Mouse (Mus musculus) heart, postnatal 14 days (tissue): Measurements from ENCODE around the gene Furin. TPM values are rescaled to one million over a fixed set of nuclear protein-coding genes. Genes with fewer than 3 reads are reported as not detected.
A peak's percentile ranks its signal among the peaks of the same experiment; 100 is the strongest.

Experiments used
- DNase-seq, 2 experiments: peaks; one replicate each; pipeline ENCODE4 v3.0.0; 2021 to 2022
- intact Hi-C: fragments of 180-260 bp; cut with DNase I; formaldehyde crosslinking; loops from one replicate; pipeline ENCODE4 v1.15.1; 2025
- total RNA-seq, 2 experiments: library from RNA; stranded (reverse); gene quantifications; 2 replicates each; pipeline ENCODE4 v1.2.3; 2021

Furin gene
- total RNA-seq, 2 experiments from 2014 or later = 115 to 127 TPM

DNA sequence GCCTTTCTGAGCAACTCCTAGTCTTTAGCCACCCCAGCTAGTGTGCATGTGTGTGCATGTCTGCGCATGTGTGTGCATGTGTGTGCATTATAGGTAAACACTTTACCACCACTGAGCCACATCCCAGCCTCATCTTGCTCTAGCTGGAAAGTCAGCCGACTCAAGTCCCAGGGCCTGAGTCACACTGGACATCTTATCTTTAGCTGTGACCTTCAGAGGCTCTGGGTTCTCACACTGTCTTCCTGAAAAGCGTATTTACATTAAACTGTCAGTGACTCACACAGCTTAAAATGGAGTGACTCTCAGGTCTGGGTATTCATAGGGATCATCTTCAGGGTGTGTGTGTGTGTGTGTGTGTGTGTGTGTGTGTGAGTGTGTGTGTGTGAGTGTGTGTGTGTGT, 30.4 kb upstream of the Furin start:
- intact Hi-C loops = no loop called here
- DNase-seq = no peak

DNA sequence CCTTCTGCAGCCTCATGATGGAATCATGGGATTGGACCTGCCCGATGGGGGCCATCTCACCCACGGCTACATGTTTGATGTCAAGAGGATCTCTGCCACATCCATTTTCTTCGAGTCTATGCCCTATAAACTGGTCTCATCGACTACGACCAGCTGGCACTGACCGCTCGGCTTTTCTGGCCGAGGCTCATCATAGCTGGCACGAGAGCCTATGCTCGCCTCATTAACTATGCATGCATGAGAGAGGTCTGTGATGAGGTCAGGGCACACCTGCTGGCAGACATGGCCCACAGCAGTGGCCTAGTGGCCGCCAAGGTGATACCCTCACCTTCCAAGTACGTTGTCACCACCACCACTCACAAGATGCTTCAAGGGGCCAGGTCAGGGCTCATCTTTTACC, 24.4 kb upstream of the Furin start:
- intact Hi-C loops = no loop called here
- DNase-seq = no peak

DNA sequence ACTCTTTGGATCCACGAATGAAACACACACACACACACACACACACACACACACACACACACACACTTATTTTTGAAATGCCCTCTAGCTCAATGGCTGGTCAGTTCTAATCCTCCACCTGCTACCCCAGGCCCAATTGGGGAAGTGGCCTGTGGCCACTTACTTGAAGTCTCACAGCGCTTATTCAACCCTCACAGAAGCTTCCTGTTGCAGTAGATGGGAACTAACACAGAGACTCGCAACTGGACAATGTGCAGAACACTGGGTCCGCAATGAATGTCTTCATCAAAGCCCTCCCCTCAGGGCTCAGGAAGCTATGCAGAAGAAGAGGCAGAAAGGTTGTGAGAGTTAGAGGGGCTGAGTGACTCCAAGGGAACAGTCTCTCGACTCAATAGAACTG, 22.5 kb upstream of the Furin start:
- DNase-seq = no peak
- intact Hi-C loops = no loop called here

DNA sequence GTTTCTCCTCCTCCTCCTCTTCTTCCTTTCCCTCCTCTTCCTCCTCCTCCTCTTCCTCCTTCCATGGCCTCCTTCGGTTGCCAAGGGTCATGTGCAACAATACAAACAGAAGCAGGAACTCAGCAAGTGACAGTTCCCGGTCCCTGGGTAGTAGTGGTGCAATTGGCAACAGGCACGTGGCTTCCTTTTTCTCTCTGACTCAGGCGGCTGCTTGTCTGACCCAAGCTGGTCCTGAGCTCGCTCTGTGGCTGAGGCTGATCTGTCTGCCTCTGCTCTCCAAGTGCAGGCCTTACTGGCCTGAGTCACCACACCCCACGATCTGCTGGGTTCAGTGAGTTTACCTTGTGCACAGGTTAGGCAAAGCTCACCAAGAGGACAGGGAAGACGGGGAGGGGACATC, 21.1 kb upstream of the Furin start:
- intact Hi-C loops = no loop called here
- DNase-seq = no peak

DNA sequence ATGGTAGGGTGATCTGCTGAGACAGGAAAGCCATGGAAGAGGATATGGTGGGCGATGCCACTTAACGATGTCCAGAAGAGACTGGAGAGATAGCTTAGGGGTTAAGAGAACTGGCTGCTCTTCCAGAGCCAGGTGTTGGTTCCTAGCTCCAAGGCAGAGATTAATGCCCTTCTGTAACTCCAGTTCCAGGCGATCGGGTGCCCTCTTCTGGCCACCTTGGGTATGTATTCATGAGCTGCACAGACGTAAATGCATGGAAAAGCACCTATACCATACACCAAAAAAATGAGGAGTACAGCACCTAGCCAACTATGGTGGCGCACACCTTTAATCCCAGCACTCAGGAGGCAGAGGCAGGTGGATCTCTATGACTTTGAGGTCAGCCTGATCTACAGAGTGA, 19.5 kb upstream of the Furin start:
- DNase-seq = no peak
- intact Hi-C loops = loop anchor here (2.0 kb wide), 1 partner anchor 18 kb away; no protein-coding TSS in a partner anchor

DNA sequence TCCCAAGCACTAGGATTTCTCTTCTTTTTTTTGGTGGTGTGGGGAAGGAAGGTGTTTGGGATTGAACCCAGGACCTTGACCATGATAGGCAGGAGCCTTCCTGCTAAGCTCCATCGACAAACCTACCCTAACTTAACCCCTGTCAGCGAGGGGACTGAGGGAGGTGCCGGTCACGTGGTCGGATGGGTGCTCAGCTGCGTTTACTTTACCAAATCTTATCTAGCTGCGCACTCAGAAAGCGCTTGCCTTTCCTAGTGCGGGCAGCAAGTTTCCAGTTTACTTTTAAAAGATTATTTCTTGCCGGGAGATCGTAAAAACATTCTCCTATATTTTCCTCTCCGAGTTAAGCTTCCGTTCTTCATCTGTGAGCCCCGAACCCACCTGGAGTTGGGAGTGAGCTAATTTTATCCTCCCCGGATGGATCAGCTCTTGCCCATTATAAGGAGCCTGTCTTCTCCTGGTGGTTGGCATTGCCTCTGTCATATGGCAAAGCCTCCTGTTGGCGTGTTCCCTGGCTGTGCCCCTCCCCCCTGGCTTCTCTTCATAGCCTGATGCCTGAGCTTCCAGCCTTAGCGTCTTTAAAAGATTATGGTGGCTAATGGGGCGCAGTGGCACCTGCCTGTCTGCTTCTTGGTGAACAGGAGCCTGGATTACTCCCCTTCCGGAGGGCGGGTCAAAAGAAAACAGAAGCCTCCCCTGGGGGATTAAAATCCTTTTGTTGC, 17.7 kb upstream of the Furin start:
- peak; percentile 48 to 60 for DNase-seq
- intact Hi-C loops = no loop called here

DNA sequence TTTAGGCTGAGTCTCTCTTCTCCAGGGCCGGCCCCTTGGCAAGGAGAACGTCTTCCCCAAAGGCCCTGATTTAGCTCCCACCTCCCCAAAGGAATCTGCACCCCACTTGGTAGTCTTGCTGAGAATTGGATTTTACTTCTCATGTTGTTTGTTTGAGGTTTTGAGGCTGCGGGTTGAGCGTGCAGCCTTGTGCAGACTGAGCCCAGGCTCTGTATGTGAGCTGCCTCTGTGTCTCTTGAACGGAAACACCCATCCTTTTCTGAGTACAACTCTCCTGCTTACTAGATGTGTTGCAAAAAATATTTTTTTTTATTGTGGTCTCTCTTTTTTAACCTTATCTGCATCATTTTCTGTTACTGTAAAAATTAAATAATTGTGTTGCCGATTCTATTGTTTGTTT, 16.3 kb upstream of the Furin start:
- intact Hi-C loops = no loop called here
- no peak for DNase-seq

DNA sequence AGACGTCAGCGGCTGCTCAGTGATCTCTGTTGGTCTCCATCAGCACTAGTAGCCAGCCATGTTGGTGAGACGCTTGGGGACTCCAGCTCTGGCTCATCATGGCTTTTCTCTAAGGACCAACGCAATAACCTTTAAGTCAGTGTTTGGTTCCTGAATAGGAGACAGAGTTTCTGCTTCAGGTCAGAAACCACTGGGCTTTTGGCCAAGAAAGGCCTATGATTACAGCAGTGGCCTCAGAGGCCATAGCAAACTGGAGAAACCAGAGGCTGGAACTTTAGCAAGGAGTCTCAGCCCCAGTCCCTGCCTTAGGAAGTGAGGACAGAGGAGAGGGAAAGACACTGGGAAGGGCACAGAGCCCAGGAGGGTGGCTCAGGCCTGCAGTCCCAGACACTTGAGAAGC, 15.3 kb upstream of the Furin start:
- peak in 1 of 2 experiments; percentile 27 for DNase-seq
- intact Hi-C loops = no loop called here

DNA sequence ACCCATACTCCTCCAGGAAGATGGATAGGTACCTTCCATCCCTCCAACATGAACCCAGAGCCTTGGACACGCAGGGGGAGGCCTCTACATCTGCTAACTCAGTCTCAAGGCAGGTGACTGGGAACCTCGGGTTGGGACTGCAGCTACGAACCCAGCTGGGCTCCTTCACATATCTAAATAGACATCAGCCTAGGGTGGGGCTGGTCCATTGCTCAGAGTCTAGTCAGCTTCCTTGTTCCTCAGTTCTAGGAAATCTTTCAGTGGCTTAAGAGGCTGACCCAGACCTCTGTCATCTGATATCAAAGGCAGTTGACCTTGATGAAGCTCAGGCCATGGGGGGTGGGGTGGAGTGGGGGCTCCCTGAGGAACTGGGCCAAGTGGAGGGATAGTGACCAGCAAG, 14.0 kb upstream of the Furin start:
- DNase-seq = no peak
- intact Hi-C loops = no loop called here

DNA sequence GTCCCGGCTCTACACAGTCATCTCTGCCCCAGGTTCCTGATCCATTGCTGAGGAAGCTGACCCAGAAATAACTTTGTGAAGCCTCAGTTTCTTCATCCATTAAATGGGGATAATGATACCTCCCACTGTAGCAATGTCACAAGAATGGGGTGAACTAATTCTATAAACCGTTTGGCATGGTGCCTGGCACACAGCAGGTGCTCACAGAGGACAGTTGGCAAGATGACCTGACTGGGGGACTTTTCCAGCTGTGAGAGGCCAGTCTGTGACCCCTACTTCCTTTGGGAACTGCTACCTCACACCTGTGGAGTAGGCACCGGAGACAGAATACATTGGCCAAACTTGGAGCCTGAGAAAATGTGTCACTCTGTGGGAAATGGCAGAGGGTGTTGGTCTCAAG, 12.8 kb upstream of the Furin start:
- intact Hi-C loops = no loop called here
- no peak for DNase-seq

DNA sequence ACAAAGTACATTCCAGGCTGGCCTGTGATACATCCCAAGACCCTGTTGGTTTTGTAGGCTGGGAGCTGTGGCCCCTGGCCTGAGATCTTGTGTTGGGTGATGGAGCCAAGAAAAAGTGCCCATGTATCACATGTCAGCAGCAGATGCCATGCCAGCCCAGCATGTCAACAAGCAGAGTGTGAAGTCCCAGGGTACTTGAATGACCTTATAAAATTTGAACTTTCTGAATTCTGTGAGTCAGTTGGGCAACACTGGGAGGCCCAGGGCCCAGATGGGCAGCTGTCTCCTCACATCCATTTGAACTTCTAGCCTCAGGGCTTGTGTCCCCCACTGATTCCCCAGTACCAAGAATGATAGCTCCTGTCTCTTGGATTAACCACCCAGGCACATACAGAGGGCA, 12.4 kb upstream of the Furin start:
- intact Hi-C loops = no loop called here

DNA sequence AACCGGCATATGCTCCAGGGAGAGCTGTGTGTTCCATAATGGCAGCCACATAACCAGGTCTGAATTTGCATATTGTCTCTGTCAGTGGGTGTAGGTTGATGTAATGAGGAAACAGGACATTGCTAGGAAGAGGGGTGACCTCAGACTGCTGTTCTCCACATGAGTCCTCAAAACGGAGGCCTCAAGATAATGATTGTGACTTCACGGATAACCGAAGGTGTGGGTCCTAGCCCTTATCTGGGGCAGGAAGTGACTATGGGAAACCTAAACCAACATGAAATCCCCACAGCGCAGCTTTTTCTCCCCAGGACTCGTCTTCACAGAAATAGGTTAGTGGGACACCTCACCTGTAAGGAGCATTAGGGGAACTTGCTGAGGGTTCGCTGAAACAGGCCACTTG, 11.7 kb upstream of the Furin start:
- DNase-seq = no peak

More for the DNA sequence above, 12.4 kb upstream of the Furin start:
- no peak for DNase-seq

DNA sequence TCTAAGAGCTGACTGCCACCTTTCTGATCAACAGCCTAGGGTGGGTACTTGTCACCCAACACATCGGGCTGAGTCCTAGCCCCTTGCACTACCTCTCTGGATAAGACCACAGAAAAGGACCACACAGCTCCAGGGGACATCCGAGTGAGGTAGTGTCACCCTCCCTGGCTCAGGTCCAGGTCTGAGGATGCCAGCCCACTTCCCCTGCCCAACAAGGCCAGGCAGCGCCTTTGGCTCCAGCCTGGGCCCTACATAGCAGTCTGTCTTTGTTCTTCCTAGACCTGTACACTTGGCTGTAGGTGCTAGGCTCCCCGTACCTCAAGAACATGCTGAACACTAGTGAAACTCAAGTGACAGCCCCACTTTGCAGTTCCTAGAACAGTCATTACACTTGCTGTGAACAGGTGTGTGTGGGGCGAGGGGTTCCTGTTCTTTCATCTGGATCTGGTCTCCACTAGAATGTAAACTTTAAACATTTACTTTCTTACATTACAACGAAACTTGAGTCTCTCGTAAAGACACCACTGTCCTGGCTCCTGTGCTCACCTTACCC, 9.1 kb upstream of the Furin start:
- no peak for DNase-seq
- intact Hi-C loops = no loop called here

More for the DNA sequence above, 11.7 kb upstream of the Furin start:
- intact Hi-C loops = no loop called here

DNA sequence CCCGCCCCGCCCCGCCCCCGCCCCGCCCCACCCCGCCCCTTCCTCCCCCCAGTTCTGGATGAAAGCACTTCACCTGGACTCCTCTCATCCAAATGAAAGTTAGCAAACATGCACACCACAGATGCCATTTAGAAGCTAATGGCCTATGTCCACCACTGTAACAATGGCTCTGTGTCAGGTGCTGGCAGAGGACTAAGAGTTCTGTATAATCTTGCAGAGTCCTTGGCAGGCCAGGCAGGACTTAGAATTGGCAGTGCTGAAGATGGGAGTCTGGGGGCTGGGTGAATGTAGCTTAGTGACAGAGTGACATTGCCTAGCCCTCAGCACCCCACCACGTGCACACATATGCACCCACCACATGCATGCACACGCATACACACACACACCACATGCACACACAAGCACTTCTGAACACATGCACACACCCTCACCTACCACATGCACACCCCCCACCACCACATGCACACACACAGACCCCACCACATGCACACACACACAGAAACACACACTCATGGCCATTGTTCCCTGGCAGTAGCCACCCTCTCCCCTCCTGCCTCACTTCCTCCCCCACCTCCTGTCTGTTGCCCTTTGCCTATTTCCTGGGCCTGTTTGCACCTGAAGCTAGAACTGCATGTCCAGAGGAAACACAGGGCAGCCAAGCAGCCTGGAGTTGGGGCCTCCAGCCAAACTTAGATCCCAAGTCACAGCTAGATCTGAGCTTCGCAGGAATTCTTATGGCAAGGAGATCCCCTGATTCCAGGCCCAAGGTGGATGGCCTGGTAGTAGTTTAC, 8.5 kb upstream of the Furin start:
- no peak for DNase-seq
- intact Hi-C loops = no loop called here

DNA sequence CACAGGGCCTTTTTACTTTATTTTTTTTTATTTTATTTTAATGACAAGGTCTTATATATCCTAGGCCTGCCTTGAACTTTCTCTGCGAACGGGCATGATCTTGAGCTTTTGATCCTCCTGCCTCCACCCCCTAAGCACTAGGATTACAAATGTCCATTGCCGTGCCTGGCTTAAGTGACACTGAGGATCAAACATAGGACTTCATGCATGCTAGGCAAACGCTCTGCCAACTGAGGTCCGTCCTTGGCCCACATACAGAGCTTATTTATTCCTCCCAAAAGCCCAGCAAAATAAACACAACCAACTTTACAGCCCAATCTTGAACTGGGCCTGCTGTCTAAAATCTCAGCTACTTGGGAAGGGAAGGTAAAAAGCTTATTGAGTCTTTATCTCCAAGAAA, 7.5 kb upstream of the Furin start:
- DNase-seq = no peak
- intact Hi-C loops = no loop called here

DNA sequence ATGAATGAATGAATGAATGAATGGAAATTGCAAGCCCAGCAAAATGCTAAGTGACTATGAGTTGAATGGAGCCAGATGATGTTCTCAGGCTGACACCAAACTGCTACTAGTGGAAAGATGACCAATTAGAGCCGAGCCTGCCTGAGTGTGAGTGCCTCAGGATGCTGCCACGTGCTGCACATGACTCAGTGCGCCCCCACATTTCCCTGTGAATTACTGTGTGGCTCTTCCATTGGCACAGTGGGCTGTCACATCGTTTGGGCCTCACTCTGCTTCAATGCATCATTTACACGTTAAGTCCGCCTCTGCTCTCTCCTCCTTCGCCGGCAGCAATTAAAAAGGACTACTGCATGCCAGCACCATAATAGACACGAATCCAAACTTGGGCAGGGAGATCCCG, 7.0 kb upstream of the Furin start:
- intact Hi-C loops = no loop called here
- DNase-seq = no peak

DNA sequence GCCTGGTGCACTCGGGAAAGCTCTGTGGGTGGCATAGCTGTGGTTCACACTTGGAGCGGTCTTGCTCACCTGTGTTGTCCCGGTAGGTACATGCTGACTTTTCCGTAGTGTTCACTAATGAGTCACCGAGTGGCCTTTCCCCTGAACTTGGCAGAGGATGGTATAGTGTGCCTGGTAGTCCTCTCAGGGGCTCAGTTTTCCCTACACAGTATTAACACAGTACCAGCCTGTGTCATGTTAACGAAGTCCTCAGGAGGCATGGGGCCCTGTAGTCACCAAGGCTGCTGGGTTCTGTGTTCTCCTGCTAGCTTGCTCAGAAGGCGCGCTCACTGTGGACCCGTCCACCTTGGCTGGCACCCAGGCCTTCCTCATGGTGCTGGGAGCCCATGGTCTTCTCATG, 5.1 kb upstream of the Furin start:
- DNase-seq = no peak
- intact Hi-C loops = no loop called here

DNA sequence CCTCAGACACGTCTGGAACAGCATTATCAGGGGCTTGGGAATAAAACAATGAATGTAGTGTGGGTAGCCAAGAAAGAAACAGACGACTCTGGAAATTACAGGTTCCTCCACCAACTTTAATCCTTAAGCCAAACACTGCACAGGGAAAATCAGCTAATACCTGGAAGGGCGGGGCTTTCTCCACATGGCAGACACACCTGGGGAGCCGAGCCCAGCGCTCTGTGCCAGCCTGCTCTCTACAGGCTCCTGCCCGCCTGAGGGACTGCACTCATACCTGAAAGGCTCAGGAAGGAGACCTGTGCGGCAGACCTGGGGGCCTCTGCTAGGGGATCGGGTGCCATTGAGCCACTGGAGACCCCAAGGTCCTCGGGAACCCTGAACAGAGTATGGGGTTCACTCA, 2.5 kb upstream of the Furin start:
- intact Hi-C loops = loop anchor here (2.0 kb wide), 1 partner anchor 17 kb away; no protein-coding TSS in a partner anchor
- DNase-seq = no peak

DNA sequence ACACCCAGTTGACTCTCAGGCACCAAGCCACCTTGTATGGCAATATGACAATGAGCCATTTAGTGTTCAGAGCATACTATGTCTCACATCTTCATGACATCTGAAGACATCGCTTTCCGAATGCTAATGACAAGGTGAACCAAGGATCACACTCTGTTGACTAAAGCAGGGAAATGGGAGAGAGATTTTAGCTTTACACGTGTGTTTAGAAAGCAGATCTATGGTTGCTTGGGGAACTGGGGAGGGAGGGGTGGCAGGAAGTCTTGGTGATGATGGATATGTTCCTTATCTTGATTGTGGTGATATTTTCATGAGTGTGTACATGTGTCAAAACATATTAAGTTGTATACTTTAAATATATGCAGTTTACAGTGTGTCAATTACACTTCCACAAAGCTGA, 950 bp upstream of the Furin start:
- intact Hi-C loops = loop anchor here (2.0 kb wide), 1 partner anchor 19 kb away; no protein-coding TSS in a partner anchor
- no peak for DNase-seq

DNA sequence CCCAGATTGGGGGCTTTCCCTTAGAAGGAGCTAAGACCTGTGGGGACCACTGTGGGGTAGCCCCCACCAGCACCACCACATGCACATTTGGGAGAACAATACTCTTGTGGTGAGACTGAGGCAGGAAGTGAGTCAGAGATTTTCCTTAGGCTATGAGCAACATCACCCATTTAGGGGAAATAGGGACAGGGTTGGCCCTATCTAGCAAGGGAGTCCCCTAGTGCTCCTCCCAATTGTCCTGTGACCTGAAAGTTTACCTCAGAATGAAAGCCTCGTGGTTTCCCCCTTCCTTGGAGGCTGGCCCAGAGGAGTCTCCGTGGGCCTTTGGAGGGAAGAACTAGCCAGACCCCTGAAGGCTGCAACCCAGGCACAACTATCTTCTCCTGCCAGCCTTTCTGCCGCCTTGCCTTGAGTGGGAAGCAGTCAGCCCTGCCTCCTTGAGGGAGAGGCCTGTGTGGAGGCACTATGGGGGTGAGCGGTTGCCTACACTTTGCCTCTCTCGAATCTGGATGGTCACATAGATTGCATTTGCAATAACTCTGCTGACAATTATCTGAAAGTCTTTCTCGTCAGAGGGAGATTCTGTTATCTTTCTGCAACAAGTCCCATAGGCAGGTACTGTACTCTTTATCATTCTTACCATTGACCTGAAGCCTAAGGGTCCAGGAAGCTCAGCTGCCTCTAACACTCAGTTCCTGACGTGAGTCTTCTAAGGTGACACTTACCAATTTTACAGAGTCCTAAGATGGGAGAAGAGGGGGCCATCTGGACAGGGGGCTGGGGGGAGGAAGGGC, 938 bp downstream of the Furin start:
- DNase-seq = no peak
- intact Hi-C loops = no loop called here

DNA sequence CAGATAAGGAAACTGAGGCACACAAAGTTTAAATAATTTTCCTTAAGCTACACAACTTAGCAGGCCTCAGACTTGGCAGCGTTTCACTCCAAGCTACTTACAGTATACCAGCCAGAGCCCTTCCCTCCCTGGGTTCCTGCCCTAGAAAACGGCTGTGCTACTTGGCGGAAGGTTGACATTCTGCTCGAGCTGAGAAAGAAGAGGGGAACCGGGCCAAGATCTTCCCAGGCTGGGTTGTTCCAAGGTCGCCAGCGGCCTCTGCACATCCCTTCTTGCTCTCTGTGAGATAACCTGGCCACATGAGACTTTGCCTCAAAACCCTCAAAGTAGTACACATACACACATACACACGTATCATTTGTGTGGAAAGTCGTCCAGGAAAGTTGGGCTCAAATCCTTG, 1.7 kb downstream of the Furin start:
- intact Hi-C loops = loop anchor here (2.0 kb wide), 1 partner anchor 43 kb away; no protein-coding TSS in a partner anchor
- DNase-seq = peak; percentile 78 to 85
